Mouse (Mus musculus) MEL (cell line): ENCODE data around the gene Trap1.

ENCODE experiments used
- BHLHE40 ChIP-seq: IDR thresholded peaks from 2 replicates; pipeline ENCODE4 v1.6.1; 2012; ENCODE audit warnings: low read depth, mild to moderate bottlenecking, inconsistent platforms, low read length, improper control_type of control experiment, borderline replicate concordance
- CTCF ChIP-seq, 3 experiments: IDR thresholded peaks in 2 of 3; conservative IDR thresholded peaks in 1 of 3; 2 replicates each; pipeline ENCODE4 v1.5.1; 2011 to 2012; ENCODE audit warnings: low read length in 3 of 3, low read depth in 2 of 3, mild to moderate bottlenecking in 2 of 3, improper control_type of control experiment in 1 of 3, inconsistent platforms in 1 of 3, mixed read lengths in 1 of 3, moderate library complexity in 1 of 3; ENCODE audit not compliant: control insufficient read depth in 1 of 3, insufficient read depth in 1 of 3, poor library complexity in 1 of 3, severe bottlenecking in 1 of 3
- EP300 ChIP-seq, 2 experiments: IDR thresholded peaks; 2 replicates each; pipeline ENCODE4 v1.6.1; 2011; ENCODE audit warnings: improper control_type of control experiment in 2 of 2, low read length in 2 of 2, low read depth in 1 of 2, mild to moderate bottlenecking in 1 of 2
- MAFK ChIP-seq: IDR thresholded peaks from 2 replicates; pipeline ENCODE4 v1.6.1; 2011; ENCODE audit warnings: low read depth, mild to moderate bottlenecking, low read length, improper control_type of control experiment, borderline replicate concordance
- MAX ChIP-seq: IDR thresholded peaks from 2 replicates; pipeline ENCODE4 v1.6.1; 2011; ENCODE audit warnings: low read length, improper control_type of control experiment
- POLR2A ChIP-seq, 2 experiments: IDR thresholded peaks; 2 replicates each; pipeline ENCODE4 v1.6.1; 2011 to 2012; ENCODE audit warnings: low read length in 2 of 2, mild to moderate bottlenecking in 2 of 2, control low read depth in 1 of 2, improper control_type of control experiment in 1 of 2, low read depth in 1 of 2, moderate library complexity in 1 of 2; ENCODE audit not compliant: control insufficient read depth in 1 of 2, insufficient read depth in 1 of 2, poor library complexity in 1 of 2
- POLR2AphosphoS2 ChIP-seq: IDR thresholded peaks from 2 replicates; pipeline ENCODE4 v1.6.1; 2011; ENCODE audit warnings: low read length, improper control_type of control experiment
- TBP ChIP-seq: IDR thresholded peaks from 2 replicates; pipeline ENCODE4 v1.8.0; 2011; ENCODE audit warnings: low read depth, low read length, improper control_type of control experiment

DNA sequence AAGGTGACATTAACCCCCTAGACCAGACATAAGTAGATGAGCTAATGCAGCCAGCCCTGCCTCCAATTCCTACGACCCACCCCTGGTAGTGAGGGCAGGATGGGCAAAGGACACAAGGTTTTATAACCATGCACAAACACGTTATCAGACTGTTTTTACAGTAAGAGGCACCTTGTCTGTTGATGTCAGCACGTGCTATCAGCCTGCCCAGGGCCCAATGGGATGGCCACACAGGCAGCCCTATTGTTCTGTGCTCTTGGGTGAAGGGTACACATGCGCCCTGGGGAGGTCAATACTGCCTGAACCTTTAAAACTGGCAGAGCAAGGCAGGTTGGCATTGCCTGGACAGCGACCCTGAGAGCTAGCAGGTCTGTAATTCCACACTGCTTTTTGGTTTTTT is 40.8 kb downstream of the Trap1 start, which contains the start of gene Dnase1:
- TF ChIP-seq CTCF (IDR thresholded peaks at IDR 0.05 in 2 of 3, conservative IDR thresholded peaks at IDR 0.05 in 1 of 3; ENCODE audit: control insufficient read depth in 1 of 3, insufficient read depth in 1 of 3, low read depth in 2 of 3, low read length in 3 of 3, poor library complexity in 1 of 3, severe bottlenecking in 1 of 3) (no peak), EP300 (IDR thresholded peaks at IDR 0.05; ENCODE audit: low read depth in 1 of 2, low read length in 2 of 2) (no peak), BHLHE40 (no peak), POLR2A (IDR thresholded peaks at IDR 0.05; ENCODE audit: control insufficient read depth in 1 of 2, insufficient read depth in 1 of 2, low read depth in 1 of 2, low read length in 2 of 2, poor library complexity in 1 of 2) (no peak), MAFK (no peak), MAX (no peak), TBP (no peak), POLR2AphosphoS2 (peak; percentile 14; the same call in 1 of the 2 replicates)
